Mouse (Mus musculus): ENCODE measurements around the gene Grk5. TPM values are rescaled to one million over a fixed set of nuclear protein-coding genes. Genes with fewer than 3 reads are reported as not detected.

Gene Grk5
- polyA plus RNA-seq, 1 experiment from 2014 or later: 2.4 TPM

DNA sequence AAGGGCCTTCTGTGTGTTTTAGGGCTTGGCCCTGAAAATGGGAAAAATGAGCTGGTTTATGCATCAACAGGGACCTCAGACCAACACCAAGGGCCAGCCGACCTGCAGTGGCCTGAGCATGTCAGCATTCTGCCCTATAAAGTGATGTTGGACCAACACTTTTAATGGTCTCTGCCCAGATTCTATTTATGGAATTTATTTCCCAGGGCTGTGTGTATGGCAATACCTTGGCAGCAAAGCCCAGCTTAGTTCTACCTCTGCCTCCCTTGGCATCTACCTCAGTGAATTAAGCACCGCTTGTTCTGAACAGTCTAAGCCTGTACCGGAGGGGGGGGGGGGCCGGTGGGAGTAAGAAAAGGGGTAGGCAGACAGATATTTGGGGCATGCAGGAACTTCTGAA is 108.2 kb downstream of the Grk5 start:
- Histone ChIP-seq H3K4me3 (no peak overlapping the region), H3K9me3 (no peaks in the 10 kb centered on the region), H3K27me3 (replicated peaks; ENCODE audit: low read depth, poor library complexity, severe bottlenecking) (no peaks in the 10 kb centered on the region), H3K27ac (replicated peaks) (no peak overlapping the region), H3K36me3 (replicated peaks) (no peaks in the 10 kb centered on the region), H3K4me1 (no peaks in the 10 kb centered on the region)
- WGBS: 84% methylated on average over 4 of the region's 4 CpGs
- no peak for DNase-seq (ENCODE audit: low spot score)

DNA sequence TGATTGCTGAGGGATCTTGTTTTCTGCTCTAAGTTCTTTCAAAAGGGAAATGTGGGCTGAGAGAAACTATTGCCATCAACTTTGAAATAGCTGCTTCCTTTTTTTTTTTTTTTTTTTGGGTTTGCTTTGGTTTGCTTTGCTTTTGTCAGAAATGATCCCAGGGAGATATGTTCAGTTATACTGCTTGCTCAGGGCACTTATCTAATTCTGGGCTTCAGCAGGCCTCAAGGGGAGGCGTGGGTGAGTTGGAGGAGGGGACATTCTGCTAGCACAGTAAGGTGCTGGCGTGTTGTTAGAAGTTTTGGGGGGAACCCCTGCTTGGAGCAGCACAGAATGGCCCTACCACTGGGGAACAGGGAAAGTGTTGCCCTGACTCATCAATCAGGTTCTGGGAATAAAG is 110.1 kb downstream of the Grk5 start:
- H3K27me3 ChIP-seq (replicated peaks; ENCODE audit: low read depth, poor library complexity, severe bottlenecking): no peaks in the 10 kb centered on the region
- no peaks in the 10 kb centered on the region for H3K9me3 ChIP-seq
- WGBS: 79% methylated on average over 2 of the region's 2 CpGs
- no peak overlapping the region for H3K4me3 ChIP-seq
- H3K27ac ChIP-seq (replicated peaks): no peak overlapping the region
- DNase-seq (ENCODE audit: low spot score): no peak
- H3K36me3 ChIP-seq (replicated peaks): no peaks in the 10 kb centered on the region
- H3K4me1 ChIP-seq: no peaks in the 10 kb centered on the region

DNA sequence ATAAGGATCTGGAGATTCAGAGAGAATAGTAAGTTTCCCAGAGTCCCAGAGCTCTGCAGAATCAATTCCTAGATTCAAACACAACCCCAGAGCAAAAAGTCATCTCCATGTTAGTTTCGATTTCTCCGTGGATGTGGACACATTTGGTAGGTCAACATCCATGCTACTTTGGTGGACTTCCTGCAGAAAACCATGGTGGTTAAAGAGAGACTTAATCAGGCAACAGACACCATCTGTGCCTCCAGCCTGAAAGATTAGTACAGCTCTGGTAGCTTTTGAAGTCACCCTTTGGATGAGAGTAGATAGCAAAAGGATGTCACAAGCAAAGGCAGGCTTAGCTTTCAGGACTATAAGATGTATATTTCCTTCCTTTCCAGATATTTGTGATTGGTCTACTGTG is 111.4 kb downstream of the Grk5 start:
- H3K4me3 ChIP-seq: no peak overlapping the region
- no peaks in the 10 kb centered on the region for H3K27me3 ChIP-seq (replicated peaks; ENCODE audit: low read depth, poor library complexity, severe bottlenecking)
- H3K36me3 ChIP-seq (replicated peaks): no peaks in the 10 kb centered on the region
- H3K27ac ChIP-seq (replicated peaks): no peak overlapping the region
- no peaks in the 10 kb centered on the region for H3K9me3 ChIP-seq
- no peaks in the 10 kb centered on the region for H3K4me1 ChIP-seq
- WGBS: 95% methylated on average over 2 of the region's 2 CpGs
- DNase-seq (ENCODE audit: low spot score): no peak

DNA sequence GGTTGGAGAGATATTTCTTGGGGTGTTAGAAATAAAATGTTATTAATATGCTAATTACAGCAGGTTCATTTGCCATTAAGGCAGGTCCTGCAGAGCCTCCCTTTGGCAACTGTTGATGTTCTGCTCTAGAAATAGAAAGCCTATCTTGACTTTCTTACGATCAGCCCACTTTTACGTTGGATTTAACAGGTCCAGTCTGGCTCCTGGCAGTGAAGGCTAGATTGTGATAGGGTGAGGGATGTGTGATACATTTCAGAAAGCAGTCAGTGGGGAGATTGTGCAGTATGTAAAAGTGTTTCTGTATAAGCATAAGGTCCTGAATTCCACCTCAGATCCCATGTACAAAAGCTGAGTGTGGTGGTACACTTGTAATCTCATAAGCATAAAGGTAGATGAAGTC is 119.7 kb downstream of the Grk5 start:
- Histone ChIP-seq H3K9me3 (no peaks in the 10 kb centered on the region), H3K4me1 (no peaks in the 10 kb centered on the region), H3K27me3 (replicated peaks; ENCODE audit: low read depth, poor library complexity, severe bottlenecking) (no peaks in the 10 kb centered on the region), H3K27ac (replicated peaks) (no peak overlapping the region), H3K4me3 (no peak overlapping the region), H3K36me3 (replicated peaks) (no peaks in the 10 kb centered on the region)
- 90% methylated on average over 2 of the region's 2 CpGs for WGBS
- DNase-seq (ENCODE audit: low spot score): no peak

DNA sequence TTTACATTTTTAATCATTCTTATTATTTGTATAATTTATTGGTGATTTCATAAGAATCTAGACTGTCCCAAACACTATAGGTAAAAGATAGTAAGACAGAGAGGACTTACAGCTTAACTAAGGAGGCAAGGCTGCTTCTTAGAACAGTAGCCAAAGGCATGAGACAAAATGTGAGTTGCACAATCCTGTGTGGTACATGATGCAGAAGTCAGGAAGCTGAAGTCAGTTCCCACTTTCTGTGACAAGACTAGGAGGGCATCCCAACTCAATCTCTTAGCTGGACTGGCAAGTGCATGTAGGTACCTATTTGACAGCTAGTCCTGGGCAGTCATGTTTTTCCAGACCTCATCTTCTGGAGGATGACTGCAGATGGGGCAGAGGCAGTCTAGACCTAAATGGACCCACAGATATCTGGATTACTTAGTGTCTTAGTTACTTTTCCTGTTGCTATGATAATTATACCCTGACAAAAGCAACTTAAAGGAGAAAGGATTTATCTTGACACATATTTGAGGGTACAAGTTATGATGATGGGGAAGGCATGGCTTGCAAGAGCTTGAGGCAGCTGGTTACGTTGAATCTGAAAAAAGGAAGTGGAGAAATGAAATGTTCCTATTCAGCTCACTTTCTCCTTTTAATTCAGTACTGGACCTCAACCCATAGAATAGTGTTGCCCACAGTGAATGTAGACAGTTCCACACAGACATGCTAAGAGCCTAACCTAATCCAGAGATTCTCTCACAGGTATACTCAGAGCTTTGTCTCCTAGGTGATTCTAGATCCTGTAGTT is 128.1 kb downstream of the Grk5 start:
- no peak for DNase-seq (ENCODE audit: low spot score)
- WGBS: 91% methylated on average over 1 of the region's 1 CpGs

DNA sequence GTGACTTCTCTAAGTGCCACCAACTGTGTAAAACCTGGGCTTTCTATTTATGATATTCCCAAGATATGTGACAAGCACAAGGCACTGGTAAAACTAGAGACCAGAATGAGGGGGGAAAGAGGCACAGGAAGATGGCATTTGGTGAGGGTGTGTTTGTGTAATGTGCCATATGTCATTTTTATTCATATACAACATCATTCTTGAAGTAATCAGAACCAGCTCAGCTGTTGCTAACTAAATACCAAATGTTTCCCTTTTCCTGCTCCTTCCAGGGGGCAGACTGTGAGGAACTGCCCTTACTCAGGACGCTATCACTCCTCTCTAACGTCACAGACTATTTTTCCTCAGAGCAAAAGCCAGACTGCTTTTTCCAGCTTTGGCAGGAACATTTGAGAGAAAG is 132.0 kb downstream of the Grk5 start:
- Histone ChIP-seq H3K27ac (replicated peaks) (no peak overlapping the region), H3K4me3 (no peak overlapping the region), H3K27me3 (replicated peaks; ENCODE audit: low read depth, poor library complexity, severe bottlenecking) (no peaks in the 10 kb centered on the region), H3K36me3 (replicated peaks) (no peaks in the 10 kb centered on the region), H3K4me1 (peaks cover 17% of the 10 kb centered on the region), H3K9me3 (no peaks in the 10 kb centered on the region)
- DNase-seq (ENCODE audit: low spot score): no peak
- WGBS: 72% methylated on average over 2 of the region's 2 CpGs

More for the DNA sequence above, 128.1 kb downstream of the Grk5 start:
- peaks cover 14% of the 10 kb centered on the region for H3K4me1 ChIP-seq
- no peak overlapping the region for H3K27ac ChIP-seq (replicated peaks)
- H3K27me3 ChIP-seq (replicated peaks; ENCODE audit: low read depth, poor library complexity, severe bottlenecking): no peaks in the 10 kb centered on the region
- no peak overlapping the region for H3K4me3 ChIP-seq
- H3K36me3 ChIP-seq (replicated peaks): no peaks in the 10 kb centered on the region
- no peaks in the 10 kb centered on the region for H3K9me3 ChIP-seq

DNA sequence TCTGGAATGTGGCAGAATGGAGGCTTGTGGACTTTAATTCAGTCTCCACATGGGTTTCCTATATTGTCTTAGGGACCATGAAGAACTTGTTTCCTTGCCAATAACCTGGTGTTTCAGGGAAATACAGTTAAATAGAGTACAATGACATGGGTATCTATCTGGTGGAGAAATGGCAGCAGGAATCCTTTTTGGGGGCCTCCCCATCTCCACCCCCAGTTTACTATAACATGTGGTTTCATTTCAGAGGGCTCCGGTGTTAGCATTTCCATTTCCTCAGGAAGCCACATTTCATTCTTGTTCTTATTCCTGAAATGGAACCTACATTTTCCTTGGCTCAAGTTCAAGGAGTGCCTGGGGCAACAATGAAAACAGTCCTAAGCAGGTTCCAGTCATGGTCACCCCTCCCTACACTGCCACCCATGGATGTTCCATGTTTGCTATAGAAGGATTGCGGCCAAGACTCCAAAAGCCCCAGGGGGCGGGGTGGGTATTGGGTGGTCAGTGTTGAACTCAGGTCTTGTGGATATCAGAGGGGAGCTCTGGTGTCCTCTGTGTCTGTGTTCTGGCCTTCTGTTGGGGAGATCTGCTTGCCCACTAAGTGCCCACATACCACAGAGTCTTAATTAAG is 132.5 kb downstream of the Grk5 start:
- Histone ChIP-seq H3K27ac (replicated peaks) (no peak overlapping the region), H3K4me3 (no peak overlapping the region), H3K36me3 (replicated peaks) (no peaks in the 10 kb centered on the region), H3K4me1 (peaks cover 17% of the 10 kb centered on the region), H3K9me3 (no peaks in the 10 kb centered on the region), H3K27me3 (replicated peaks; ENCODE audit: low read depth, poor library complexity, severe bottlenecking) (no peaks in the 10 kb centered on the region)
- DNase-seq (ENCODE audit: low spot score): peak; percentile 10
- 75% methylated on average over 3 of the region's 3 CpGs for WGBS

DNA sequence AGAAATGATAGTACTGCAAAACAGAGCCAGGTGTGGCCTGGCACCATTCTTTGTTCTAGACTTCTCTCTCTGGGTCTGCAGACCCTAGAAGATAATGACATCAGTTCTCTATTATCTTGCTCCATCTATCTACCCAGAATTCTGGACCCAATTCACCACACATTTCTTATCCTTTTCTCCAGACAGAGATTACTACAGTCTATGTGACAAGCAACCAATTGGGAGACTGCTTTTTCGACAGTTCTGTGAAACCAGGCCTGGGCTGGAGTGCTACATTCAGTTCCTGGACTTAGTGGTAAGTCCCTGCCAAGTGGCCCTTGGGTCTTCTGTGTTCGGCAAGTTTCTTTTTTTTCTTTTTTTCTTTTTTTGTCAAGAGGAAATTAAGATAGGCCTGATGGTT is 142.0 kb downstream of the Grk5 start:
- no peak overlapping the region for H3K27ac ChIP-seq (replicated peaks)
- DNase-seq (ENCODE audit: low spot score): no peak
- 90% methylated on average over 2 of the region's 2 CpGs for WGBS
- no peak overlapping the region for H3K4me3 ChIP-seq
- 0 out of 2 replicates have a peak, but pooled peaks cover 2% of the 10 kb centered on the region for H3K4me1 ChIP-seq
- H3K9me3 ChIP-seq: no peaks in the 10 kb centered on the region
- no peaks in the 10 kb centered on the region; the same call in 1 of the 2 replicates for H3K36me3 ChIP-seq (replicated peaks)
- H3K27me3 ChIP-seq (replicated peaks; ENCODE audit: low read depth, poor library complexity, severe bottlenecking): no peaks in the 10 kb centered on the region

DNA sequence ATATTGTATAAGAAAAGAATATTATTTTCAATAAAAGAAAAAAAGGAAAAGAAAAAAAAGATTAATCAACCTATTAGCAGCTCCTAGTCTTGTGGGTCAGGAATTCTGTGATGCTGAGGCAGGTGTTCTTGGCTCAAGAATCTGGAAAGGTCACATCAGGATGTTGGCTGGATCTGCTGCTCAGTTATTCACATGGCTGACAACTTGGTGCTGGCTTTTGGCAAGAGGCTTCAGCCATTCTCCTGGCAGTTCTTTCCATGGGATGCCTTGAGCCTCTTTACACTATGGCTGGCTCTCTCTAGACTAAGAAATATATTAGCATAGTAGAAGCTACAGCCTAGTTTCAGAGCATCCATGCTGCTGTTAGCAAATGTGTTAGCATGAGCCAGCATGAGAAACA is 149.6 kb downstream of the Grk5 start:
- Histone ChIP-seq H3K27ac (replicated peaks) (no peak overlapping the region), H3K9me3 (no peaks in the 10 kb centered on the region), H3K27me3 (replicated peaks; ENCODE audit: low read depth, poor library complexity, severe bottlenecking) (no peaks in the 10 kb centered on the region), H3K4me1 (no peaks in the 10 kb centered on the region), H3K4me3 (no peak overlapping the region), H3K36me3 (replicated peaks) (no peaks in the 10 kb centered on the region)
- DNase-seq (ENCODE audit: low spot score): no peak

DNA sequence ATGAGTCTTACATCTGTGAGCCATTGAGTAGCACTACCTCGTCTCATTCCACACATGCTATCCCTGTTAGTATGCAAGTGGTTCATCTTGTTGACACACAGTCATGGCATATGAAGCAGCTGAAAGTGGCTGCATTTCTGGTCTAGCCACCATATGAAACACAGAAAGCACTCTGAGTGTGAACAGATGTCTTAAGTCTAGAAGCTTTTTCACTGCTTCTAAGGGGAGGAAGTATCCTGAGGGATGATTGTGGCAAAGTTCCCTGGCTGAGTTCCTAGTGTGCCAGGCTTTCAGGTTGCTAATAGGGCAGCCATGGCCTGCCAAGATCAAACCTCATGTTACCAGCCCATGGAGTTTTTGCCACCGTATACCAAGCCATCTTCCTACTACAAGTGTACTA is 159.1 kb downstream of the Grk5 start:
- Histone ChIP-seq H3K27ac (replicated peaks) (no peak overlapping the region), H3K27me3 (replicated peaks; ENCODE audit: low read depth, poor library complexity, severe bottlenecking) (no peaks in the 10 kb centered on the region), H3K4me1 (no peaks in the 10 kb centered on the region), H3K4me3 (no peak overlapping the region), H3K9me3 (no peaks in the 10 kb centered on the region), H3K36me3 (replicated peaks) (no peaks in the 10 kb centered on the region)
- DNase-seq (ENCODE audit: low spot score): no peak
- WGBS: 85% methylated on average over 2 of the region's 2 CpGs

DNA sequence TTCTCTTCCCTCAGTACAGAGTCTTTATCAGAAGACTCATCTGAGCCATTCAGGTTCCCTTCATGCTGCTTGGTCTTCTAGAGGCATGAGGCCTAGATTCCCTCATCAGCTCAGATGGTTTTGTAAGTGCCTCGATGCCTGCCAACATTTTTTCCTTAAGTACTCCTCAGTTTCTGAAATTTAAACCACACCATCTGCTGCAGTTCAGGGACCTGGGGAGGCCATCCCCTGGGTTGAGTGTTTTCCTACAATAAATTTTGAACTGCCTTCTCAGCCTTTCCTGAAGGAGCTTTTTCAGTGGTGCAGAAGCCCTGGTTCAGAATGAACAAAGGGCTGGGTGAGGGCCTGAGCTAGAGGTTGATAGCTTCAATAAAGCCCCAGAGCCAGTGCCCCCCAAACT is 159.9 kb downstream of the Grk5 start:
- no peaks in the 10 kb centered on the region for H3K9me3 ChIP-seq
- no peaks in the 10 kb centered on the region for H3K27me3 ChIP-seq (replicated peaks; ENCODE audit: low read depth, poor library complexity, severe bottlenecking)
- no peaks in the 10 kb centered on the region for H3K4me1 ChIP-seq
- H3K27ac ChIP-seq (replicated peaks): no peak overlapping the region
- no peak for DNase-seq (ENCODE audit: low spot score)
- WGBS: 85% methylated on average over 1 of the region's 1 CpGs
- H3K4me3 ChIP-seq: no peak overlapping the region
- H3K36me3 ChIP-seq (replicated peaks): no peaks in the 10 kb centered on the region

DNA sequence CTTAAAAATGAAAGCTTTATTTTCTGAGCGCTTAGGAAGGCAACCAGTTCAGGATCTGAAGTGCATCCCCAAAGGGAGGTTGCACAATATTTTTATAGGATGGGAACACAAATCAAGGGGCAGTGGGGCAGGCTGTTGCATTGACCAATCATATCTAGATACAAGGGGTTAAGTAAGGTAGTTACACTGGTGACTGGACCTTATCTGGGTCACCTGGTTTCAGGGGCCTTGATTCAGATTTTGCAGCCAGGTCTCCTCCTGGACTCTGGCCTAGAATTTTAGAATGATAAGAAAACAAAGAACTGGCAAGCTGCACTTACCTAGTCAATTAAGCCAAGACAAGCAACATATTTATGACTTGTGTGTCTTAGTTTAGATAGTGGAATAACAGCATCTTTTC is 161.6 kb downstream of the Grk5 start:
- Histone ChIP-seq H3K27ac (replicated peaks) (no peak overlapping the region), H3K4me1 (no peaks in the 10 kb centered on the region), H3K4me3 (no peak overlapping the region), H3K27me3 (replicated peaks; ENCODE audit: low read depth, poor library complexity, severe bottlenecking) (no peaks in the 10 kb centered on the region), H3K36me3 (replicated peaks) (no peaks in the 10 kb centered on the region), H3K9me3 (no peaks in the 10 kb centered on the region)
- DNase-seq (ENCODE audit: low spot score): no peak
- WGBS: 95% methylated on average over 1 of the region's 1 CpGs

DNA sequence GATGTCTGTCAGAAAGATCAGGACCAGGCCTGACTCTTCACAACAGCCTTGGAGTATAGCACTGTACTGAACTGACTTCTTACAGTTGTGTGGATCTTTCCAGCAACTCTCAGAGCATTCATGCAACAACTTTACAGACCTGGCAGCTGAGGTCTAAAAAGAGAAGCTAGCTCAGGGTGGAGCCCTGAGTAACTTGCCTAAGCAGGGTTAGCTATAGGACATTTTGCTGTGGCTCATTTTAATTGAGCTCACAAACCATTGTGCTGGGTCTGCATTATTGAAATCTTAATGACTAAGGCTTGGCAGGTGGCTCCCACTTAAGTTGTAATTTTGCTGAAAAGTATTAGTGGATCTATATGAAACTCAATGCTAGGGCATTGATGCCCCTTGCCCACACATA is 162.5 kb downstream of the Grk5 start:
- Histone ChIP-seq H3K27me3 (replicated peaks; ENCODE audit: low read depth, poor library complexity, severe bottlenecking) (no peaks in the 10 kb centered on the region), H3K36me3 (replicated peaks) (no peaks in the 10 kb centered on the region), H3K9me3 (no peaks in the 10 kb centered on the region), H3K27ac (replicated peaks) (no peak overlapping the region), H3K4me1 (peaks cover 7% of the 10 kb centered on the region), H3K4me3 (no peak overlapping the region)
- DNase-seq (ENCODE audit: low spot score): no peak
